Mouse (Mus musculus) C2C12 (cell line): ENCODE measurements at regions not wholly inside any gene's neighbourhood (a gene's known extent, or its start where the extent isn't known, plus 50 kb on each side); places are given as distances from the start of the nearest gene placed in this dataset.

Experiments
- H3K27me3 ChIP-seq: one replicate; pipeline ENCODE4 v1.6.1; 2011; ENCODE audit not compliant: control insufficient read depth, insufficient read depth, insufficient read length
- H3K36me3 ChIP-seq: one replicate; pipeline ENCODE4 v1.6.1; 2011; ENCODE audit not compliant: control insufficient read depth, insufficient read depth
- H3K4me3 ChIP-seq: one replicate; pipeline ENCODE4 v1.5.1; 2011; ENCODE audit warnings: mild to moderate bottlenecking, control low read depth; ENCODE audit not compliant: poor library complexity, insufficient read depth, severe bottlenecking
- H3K79me2 ChIP-seq: one replicate; pipeline ENCODE4 v1.6.1; 2011; ENCODE audit not compliant: control insufficient read depth, insufficient read depth
- H3K79me3 ChIP-seq: one replicate; pipeline ENCODE4 v1.6.1; 2011; ENCODE audit warnings: low read depth, control low read depth
- H3ac ChIP-seq: one replicate; pipeline ENCODE3; 2011; ENCODE audit warnings: low read depth; ENCODE audit not compliant: control insufficient read depth, insufficient read length
- CEBPB ChIP-seq: IDR thresholded peaks from one replicate; pipeline ENCODE4 v1.6.1; 2011; ENCODE audit warnings: low read depth, mild to moderate bottlenecking, control low read depth, moderate library complexity
- CTCF ChIP-seq: IDR thresholded peaks from one replicate; pipeline ENCODE4 v1.5.1; 2011; ENCODE audit not compliant: control insufficient read depth, insufficient read depth, insufficient read length
- FOSL1 ChIP-seq: IDR thresholded peaks from one replicate; pipeline ENCODE4 v1.8.0; 2011; ENCODE audit warnings: mild to moderate bottlenecking, low read length; ENCODE audit not compliant: poor library complexity, insufficient read depth, severe bottlenecking
- MAX ChIP-seq: IDR thresholded peaks from one replicate; pipeline ENCODE4 v1.6.1; 2011; ENCODE audit warnings: mild to moderate bottlenecking, control low read depth
- MYOD1 ChIP-seq: IDR thresholded peaks from one replicate; pipeline ENCODE4 v1.6.1; 2011; ENCODE audit warnings: low read depth; ENCODE audit not compliant: control insufficient read depth, insufficient read length
- MYOG ChIP-seq: IDR thresholded peaks from one replicate; pipeline ENCODE4 v1.6.1; 2011; ENCODE audit not compliant: control insufficient read depth, insufficient read length; ENCODE audit errors: extremely low read depth
- USF1 ChIP-seq: IDR thresholded peaks from one replicate; pipeline ENCODE4 v1.6.1; 2011; ENCODE audit warnings: low read depth, mild to moderate bottlenecking, control low read depth, moderate library complexity

DNA sequence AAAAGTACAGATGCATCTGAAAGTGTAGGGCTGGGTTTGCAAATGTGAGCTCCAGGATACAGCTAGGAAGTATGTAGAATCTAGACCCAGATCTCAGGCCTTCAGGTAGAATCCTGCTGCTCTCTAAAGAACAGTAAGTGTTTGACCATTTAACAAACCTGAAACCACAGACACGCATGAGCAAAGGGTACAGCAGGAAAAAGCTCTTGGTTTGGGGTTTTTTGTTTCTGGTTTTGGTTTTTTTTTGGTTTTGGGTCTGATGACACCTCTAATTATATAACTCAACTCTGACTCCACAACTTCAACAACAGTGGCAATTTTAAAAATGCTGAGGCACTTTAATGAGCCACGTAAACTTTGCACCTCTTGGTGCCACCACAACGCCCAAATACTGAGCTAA, 165.3 kb upstream of the Smim15 start:
- Histone ChIP-seq H3ac (no peak overlapping the region), H3K27me3 (no peaks in the 10 kb centered on the region), H3K79me2 (peaks cover 29% of the 10 kb centered on the region)

DNA sequence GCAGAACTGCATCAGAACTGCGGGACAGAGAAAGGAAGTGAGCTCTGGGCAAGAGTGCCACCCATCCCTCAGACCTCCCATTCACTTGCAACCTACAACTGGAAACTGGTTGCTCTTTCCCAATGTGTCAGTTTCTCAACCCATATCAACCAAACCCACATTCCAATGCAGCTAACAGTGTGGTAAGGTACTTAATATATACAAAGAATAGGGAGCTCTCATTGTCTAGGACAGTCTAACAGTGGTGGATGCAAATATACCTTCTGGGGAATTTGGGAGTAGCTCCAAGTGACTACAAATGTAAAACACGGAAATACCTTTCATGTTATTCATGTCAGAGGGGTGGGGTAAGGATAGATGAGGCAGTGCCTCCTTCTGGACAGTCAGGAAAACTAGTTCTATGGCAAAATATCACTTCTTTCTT, 171.0 kb upstream of the Smim15 start:
- no peaks in the 10 kb centered on the region for H3K36me3 ChIP-seq
- H3K4me3 ChIP-seq: no peak overlapping the region
- H3K79me3 ChIP-seq: peaks cover 14% of the 10 kb centered on the region
- H3K79me2 ChIP-seq: peaks cover 22% of the 10 kb centered on the region
- TF ChIP-seq FOSL1 (no peak), CTCF (no peak), USF1 (no peak), MAX (no peak), MYOG (no peak), CEBPB (no peak), MYOD1 (no peak)
- no peaks in the 10 kb centered on the region for H3K27me3 ChIP-seq
- no peak overlapping the region for H3ac ChIP-seq

More for the DNA sequence above, 165.3 kb upstream of the Smim15 start:
- TF ChIP-seq MAX (no peak), CEBPB (no peak), MYOD1 (no peak), USF1 (no peak), MYOG (no peak)
- peaks cover 11% of the 10 kb centered on the region for H3K79me3 ChIP-seq
- no peak overlapping the region for H3K4me3 ChIP-seq
- no peaks in the 10 kb centered on the region for H3K36me3 ChIP-seq

DNA sequence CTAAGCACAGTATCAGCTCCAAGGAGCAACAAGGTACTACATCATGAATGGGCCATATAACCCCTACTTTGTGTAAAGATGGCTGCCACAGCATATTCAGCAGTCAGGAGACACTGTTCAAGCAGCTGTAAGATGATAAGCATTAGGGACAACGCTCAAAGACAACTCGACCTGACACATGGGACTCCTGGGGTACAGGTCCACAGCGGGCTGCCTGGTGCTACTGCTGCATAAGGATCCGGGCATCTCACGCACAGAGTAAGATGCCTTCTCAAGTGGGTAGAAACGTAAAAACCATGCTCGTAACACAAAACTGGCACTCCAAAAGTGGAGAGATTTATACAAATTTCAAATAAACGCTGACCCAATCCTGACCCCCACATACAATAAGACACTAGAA, 171.7 kb upstream of the Smim15 start:
- Histone ChIP-seq H3K27me3 (no peaks in the 10 kb centered on the region), H3K4me3 (no peak overlapping the region), H3K79me2 (peaks cover 16% of the 10 kb centered on the region), H3ac (no peak overlapping the region), H3K79me3 (peaks cover 14% of the 10 kb centered on the region), H3K36me3 (no peaks in the 10 kb centered on the region)
- no peak for TF ChIP-seq CTCF
- no peak for TF ChIP-seq CEBPB
- no peak for TF ChIP-seq FOSL1

DNA sequence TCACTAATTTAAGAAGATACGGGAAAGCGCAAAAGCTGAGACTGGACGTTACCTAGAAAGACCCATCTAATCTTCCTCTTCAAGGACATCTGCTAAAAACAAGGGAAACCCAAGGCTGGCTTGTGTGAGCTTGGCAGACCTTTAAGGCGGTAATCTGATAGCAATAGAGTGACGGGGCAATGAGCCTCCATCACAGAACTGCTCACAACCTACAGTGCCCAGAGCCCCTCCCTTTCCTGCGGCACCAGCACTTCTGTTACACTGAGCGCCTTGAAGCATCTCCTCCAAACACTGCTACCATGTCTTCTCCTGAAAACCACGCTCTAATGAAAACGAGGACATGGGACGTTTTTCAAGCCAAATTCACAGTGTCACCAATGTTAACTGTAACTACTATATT, 172.1 kb upstream of the Smim15 start:
- Histone ChIP-seq H3ac (no peak overlapping the region), H3K4me3 (no peak overlapping the region), H3K27me3 (no peaks in the 10 kb centered on the region), H3K36me3 (no peaks in the 10 kb centered on the region), H3K79me2 (peaks cover 16% of the 10 kb centered on the region), H3K79me3 (peaks cover 14% of the 10 kb centered on the region)
- TF ChIP-seq CEBPB: no peak

- Histone ChIP-seq H3K27me3 (no peaks in the 10 kb centered on the region), H3ac (no peak overlapping the region), H3K4me3 (no peak overlapping the region), H3K79me2 (peaks cover 20% of the 10 kb centered on the region), H3K36me3 (no peaks in the 10 kb centered on the region), H3K79me3 (peaks cover 11% of the 10 kb centered on the region)
- TF ChIP-seq MYOG: no peak
- TF ChIP-seq CTCF: no peak
- no peak for TF ChIP-seq CEBPB
- TF ChIP-seq USF1: no peak
- TF ChIP-seq FOSL1: no peak
- no peak for TF ChIP-seq MAX
- TF ChIP-seq MYOD1: no peak
These were observed 175.3 kb upstream of the Smim15 start for GRCm38 (mm10) chr13:107868906-107869305.

- Histone ChIP-seq H3K79me2 (peaks cover 10% of the 10 kb centered on the region), H3ac (no peak overlapping the region), H3K79me3 (peaks cover 7% of the 10 kb centered on the region), H3K36me3 (no peaks in the 10 kb centered on the region), H3K27me3 (no peaks in the 10 kb centered on the region), H3K4me3 (no peak overlapping the region)
- TF ChIP-seq MAX: no peak
- TF ChIP-seq MYOD1: no peak
- no peak for TF ChIP-seq CTCF
- no peak for TF ChIP-seq MYOG
- no peak for TF ChIP-seq FOSL1
- TF ChIP-seq CEBPB: no peak
- no peak for TF ChIP-seq USF1
These were observed 177.4 kb upstream of the Smim15 start for GRCm38 (mm10) chr13:107866825-107867224.
